Comparison of ENCODE assay signal across 25 mouse cellular contexts in genomic region chr19:57513123-57513522, GRCm38 (mm10).
"Had no signal": no experiment of that assay in that cellular context is flagged by ENCODE, and none has a peak within 500 bp of the region (broad histone marks: within the 10 kb centered on the region; RNA-seq: fewer than 3 reads in every experiment).

No protein-coding gene starts in this region.

- H3K4me2 ChIP-seq: kidney, embryonic 15.5 days; limb, embryonic 13.5 days; liver, embryonic 12.5 days; liver, embryonic 15.5 days; lung, embryonic 15.5 days; neural tube, embryonic 12.5 days; neural tube, embryonic 15.5 days had no signal

- H3K4me1 ChIP-seq: liver, embryonic 12.5 days; liver, embryonic 15.5 days; megakaryocyte, embryonic 14.5 days; midbrain, embryonic 10.5 days had no signal

- H3K27ac ChIP-seq: kidney, embryonic 15.5 days; limb, embryonic 10.5 days; limb, embryonic 13.5 days; liver, embryonic 12.5 days; liver, embryonic 15.5 days; lung, embryonic 15.5 days; midbrain, embryonic 10.5 days; neural tube, embryonic 12.5 days; neural tube, embryonic 15.5 days; stomach, postnatal 0 days had no signal

- H3K9ac ChIP-seq: kidney, embryonic 15.5 days; limb, embryonic 13.5 days; liver, embryonic 12.5 days; liver, embryonic 15.5 days; lung, embryonic 15.5 days; neural tube, embryonic 12.5 days; neural tube, embryonic 15.5 days had no signal

- H3K27me3 ChIP-seq: kidney, embryonic 15.5 days; limb, embryonic 13.5 days; liver, embryonic 12.5 days; liver, embryonic 15.5 days; lung, embryonic 15.5 days; neural tube, embryonic 12.5 days; neural tube, embryonic 15.5 days had no signal

- H3K36me3 ChIP-seq: kidney, embryonic 15.5 days; limb, embryonic 10.5 days; limb, embryonic 13.5 days; liver, embryonic 12.5 days; liver, embryonic 15.5 days; lung, embryonic 15.5 days; midbrain, embryonic 10.5 days; neural tube, embryonic 12.5 days; neural tube, embryonic 15.5 days had no signal

- DNase-seq: kidney, adult 11 months; kidney, adult 8-10 months; kidney, postnatal 10 days; kidney, postnatal 36 days; layer of hippocampus, postnatal 36 days; liver; lung, adult 18-20 months; lung, postnatal 10 days; lung, postnatal 36 days; midbrain, embryonic 14.5 days; retina, postnatal 1 day; right cerebral cortex, postnatal 4 days; thymus, adult 18-20 months; thymus, postnatal 36 days had no signal

- ATAC-seq: liver, embryonic 12.5 days had no signal

- H3K9me3 ChIP-seq: kidney, embryonic 15.5 days; limb, embryonic 10.5 days; limb, embryonic 13.5 days; liver, embryonic 12.5 days; liver, embryonic 15.5 days; lung, embryonic 15.5 days; megakaryocyte, embryonic 14.5 days; midbrain, embryonic 10.5 days; neural tube, embryonic 12.5 days; neural tube, embryonic 15.5 days had no signal

- H3K4me3 ChIP-seq: kidney, embryonic 15.5 days; limb, embryonic 10.5 days; limb, embryonic 13.5 days; liver, embryonic 12.5 days; liver, embryonic 15.5 days; lung, embryonic 15.5 days; megakaryocyte, embryonic 14.5 days; midbrain, embryonic 10.5 days; neural tube, embryonic 12.5 days; neural tube, embryonic 15.5 days had no signal
